Mouse (Mus musculus): ENCODE measurements around the gene Cox20.

DNA sequence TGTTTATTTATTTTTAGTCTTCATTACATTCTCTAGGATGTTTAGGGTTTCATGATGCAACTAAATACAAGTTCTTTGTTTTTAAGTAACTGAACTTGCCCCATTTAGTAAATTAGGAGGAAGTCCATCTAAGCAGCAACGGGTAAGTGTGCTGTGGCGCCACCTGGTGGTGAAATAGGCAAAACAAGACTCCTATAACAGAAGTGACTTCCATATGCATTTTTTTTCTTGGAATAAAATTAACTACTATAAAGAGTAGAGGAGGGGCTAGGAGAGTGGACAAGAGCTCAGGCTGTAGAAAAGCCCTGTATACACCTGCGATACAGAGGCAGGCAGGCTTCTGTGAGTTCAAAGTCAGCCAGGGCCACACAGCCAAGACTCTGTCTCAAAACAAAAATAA is 15.5 kb upstream of the Cox20 start:
- TF ChIP-seq CTCF (IDR thresholded peaks at IDR 0.05; ENCODE audit: low read depth) (peak; percentile 83), EP300 (IDR thresholded peaks at IDR 0.05; ENCODE audit: low read depth) (no peak)
